Mouse (Mus musculus): ENCODE results near the gene Wnt9b.
A peak's percentile ranks its signal among the peaks of the same experiment; 100 is the strongest.

The Wnt9b gene

DNA sequence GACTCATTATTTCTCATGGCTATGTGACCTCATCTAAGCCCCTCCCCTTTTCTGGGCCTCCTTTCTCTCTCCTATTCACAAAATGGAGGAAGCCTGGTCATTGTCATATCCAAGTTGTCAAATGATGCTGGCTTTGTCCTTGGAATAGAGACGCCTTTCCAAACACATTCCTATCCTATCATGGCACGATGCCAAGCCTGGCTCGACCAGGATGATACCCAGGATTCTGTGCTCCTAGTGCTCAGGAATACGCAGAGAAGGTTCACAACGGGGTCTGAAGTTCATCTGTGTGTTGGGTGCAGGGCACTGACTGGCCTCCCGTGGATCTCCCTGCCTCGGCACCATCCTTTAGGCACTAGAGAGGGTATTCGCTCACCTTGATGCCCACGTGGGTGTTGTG is 18.0 kb downstream of the Wnt9b start:
- DNase-seq (ENCODE audit: low spot score in 2 of 2), result no peak

DNA sequence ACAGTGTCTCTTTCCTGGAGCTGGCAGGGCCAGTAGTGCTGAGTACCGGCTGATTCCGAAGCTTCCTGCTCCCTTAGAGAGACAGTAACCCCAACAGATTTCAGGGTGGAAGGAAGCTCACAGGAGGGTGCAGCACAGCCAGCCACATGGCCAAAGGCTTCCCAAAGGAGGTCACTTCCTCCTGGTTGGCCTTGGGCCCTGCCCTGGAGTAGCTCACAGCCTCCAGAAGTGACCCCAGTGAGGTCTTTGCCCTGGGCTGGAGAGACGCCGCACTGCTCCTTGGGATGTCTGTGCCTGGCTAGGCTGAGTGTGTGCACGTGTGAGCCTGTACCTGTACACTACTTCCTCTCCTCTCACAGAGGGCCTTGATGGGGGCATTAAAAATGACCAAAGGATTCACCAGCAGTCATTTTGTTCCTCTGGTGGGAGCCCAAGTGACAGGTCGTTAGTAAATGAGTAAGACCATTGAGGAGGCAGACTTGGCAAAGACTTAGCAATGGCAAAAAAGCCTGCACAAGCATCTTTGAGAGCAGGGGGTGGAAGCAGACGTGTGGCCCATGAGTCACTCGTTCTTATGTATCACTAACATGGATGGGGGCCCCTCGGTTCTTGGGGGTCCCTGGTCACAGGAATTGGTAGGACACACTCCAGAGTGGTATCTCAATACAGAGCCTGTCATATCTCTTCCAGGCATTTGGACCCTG is 20.2 kb downstream of the Wnt9b start:
- no peak for DNase-seq (ENCODE audit: low spot score in 2 of 2)

DNA sequence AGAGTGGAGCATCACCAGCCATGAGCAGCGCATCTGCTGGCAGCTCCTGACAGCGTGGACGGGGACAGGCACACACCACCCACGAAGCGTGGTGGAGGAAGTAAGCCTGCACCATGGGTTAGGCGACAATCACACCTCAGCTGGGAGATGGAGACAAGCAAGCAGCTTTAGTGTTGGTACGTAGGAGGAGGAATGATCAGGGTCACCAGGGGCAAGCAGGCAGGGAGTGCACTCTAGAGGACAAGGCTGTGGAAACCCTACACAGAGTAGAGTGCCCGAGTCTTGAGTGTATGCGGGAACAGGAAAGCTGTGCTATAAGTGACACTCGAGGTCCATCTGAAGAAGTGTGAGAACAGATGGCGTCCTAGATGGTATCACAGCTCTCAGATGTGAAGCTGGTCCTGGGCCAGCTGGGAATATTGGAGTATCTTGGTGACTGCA is 25.3 kb downstream of the Wnt9b start:
- no peak for DNase-seq (ENCODE audit: low spot score in 2 of 2)

DNA sequence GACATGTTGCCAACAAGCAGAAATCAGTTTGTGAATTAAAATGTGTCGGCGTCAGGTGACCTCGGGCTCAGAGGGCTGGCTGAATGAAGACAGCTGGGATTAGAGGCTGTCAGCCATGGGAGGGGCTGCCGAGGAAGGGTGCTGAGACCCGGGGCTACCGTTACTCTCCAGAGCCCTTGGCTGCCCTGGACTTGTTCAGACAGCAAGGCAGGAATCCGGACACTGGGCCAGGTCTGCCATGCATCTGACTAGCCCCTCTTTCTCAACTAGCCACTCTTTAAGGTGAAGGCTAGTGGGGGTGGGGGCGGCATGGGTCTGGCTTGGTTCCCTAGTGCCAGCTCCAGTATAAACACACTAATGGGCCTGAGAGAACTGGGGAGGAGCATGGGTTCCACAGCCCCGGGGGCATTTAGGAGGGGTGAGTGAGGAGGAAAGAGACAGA is 27.6 kb downstream of the Wnt9b start:
- DNase-seq (ENCODE audit: low spot score in 2 of 2), result no peak

DNA sequence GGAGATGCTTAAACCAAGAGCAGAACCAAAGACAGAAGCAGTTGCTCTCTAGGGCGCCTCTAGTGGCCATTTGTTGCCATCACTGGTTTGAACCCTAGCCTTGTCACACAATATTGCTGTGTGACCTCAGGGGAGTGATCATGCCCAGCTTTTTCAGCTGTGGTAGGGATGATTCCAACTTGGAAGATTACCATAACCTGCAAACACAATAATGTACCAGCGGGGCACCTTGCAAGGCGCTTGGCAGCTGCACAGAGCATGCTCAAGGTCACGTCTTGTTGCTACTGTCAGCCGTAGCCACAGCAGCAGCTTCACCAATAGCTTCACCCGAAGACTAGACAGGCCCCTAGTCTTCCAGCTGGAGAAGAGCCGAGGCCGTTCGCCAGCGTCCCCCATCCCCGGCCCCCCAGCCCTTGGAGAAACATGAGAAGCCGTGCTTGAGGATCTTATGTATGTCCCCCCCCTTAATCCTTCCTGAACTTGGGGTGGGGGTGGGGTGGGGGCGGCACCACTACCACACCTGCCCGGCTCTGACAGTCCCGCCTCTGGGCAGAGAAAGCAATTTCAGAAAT is 28.1 kb downstream of the Wnt9b start:
- no peak for DNase-seq (ENCODE audit: low spot score in 2 of 2)

DNA sequence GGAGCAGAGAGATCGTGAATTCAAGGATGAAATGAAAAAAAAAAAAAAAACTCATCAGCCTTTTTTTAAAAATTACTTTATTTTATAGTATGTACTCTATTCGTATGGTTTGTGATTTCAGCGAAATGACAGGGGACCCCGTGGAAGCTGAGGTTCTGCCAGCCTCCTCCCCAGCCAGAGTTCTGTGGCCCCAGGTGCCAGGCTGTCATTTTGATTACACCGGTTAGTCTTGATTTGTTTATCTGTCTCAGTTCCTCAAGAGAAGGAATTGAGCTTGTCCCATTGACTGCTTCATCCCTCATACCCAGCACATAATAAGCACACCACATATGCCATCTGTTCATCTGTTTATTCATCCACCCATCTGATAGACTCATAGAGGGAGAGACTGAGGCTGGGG is 30.2 kb downstream of the Wnt9b start:
- DNase-seq (ENCODE audit: low spot score in 2 of 2), result no peak

DNA sequence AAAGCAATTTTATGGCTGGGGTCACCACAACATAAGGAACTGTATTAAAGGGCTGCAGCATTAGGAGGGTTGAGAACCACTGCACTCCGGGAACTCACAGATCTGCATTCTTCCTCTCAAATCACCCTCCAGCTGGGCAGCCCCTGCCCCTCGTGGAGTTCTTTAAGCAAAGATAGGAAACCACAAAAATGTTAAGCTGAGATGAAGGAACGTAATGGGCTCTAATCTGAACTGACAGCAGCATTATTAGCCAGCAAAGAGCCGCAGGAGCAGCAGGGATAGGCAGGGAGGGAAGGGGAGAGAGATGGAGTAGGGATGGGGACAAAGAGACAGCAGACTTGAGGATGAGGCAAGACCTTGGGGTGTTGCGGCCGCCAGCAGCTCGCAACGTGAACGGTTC is 32.6 kb downstream of the Wnt9b start:
- DNase-seq (ENCODE audit: low spot score in 2 of 2), result no peak

DNA sequence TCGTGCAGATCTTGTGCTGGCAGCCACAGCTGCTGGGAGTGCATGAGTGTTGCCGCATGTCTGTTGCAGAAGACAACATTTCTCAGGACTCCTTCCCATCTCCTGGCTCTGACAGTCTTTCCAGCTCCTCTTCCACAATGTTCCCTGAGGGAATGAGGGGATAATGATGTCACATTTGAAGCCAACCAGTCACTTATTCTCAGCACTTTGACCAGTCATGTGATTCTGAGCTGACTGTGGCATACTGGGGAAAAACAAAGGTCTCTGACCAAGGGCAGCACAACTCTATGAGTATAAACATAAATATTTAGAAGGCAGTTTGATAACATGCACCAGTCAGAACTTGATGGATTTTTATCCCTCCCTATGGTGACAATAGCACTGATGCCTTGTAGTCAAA is 35.5 kb downstream of the Wnt9b start:
- no peak for DNase-seq (ENCODE audit: low spot score in 2 of 2)

DNA sequence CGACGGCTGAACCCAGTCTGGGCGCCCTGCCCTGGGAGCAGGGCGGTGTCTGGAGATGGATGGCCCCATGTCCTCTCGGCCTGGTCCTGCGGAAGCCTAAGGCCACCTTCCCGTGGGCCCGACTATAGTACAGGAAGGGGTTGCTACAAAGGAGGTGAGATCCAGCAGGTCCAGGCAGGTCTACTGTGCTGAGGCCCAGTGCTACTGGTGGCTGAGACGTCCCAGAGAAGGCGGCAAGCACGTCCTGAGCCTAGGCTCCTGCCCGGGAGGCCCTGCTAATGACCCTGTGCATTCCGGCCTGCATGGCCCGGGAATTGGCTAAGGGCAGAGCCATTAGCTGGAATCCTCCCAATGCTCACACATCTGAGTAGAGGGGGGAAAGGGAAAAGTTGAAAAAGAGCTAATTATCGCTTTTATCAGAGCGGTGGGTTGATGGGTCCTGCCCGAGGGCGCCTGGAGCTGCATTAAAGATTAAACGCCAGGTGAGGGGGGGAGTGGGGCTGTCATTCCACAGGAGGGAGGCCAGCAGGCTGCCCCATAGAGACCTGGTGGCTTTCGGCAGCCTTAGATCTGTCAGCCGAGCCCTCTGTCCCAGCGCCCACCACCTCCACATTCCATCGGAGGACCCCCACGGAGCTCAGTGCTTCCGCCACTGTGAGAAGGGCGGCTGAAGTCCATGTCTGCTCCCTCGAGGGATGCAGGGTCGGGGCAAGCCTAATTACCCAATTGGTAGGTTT is 37.6 kb downstream of the Wnt9b start:
- no peak for DNase-seq (ENCODE audit: low spot score in 2 of 2)

DNA sequence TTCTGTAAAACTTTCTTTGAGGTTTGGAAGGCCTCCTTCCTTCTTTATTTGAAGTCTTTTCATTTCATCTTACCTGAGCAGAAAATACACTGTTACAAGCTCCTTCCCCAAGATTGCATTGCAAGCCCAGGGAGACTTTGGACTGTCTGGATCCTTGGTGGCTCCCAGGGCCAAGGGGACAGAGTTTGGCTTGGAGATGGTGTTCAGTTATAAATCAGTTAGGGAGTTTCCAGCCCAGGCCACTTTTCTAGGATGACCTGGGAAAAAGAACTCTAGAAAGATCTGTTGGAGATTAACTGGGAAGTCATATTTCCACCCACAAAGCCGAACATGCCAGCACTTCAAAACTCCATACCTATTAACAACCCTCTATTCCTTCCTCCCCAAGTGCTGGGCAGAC is 39.6 kb downstream of the Wnt9b start:
- DNase-seq (ENCODE audit: low spot score in 2 of 2), result no peak

DNA sequence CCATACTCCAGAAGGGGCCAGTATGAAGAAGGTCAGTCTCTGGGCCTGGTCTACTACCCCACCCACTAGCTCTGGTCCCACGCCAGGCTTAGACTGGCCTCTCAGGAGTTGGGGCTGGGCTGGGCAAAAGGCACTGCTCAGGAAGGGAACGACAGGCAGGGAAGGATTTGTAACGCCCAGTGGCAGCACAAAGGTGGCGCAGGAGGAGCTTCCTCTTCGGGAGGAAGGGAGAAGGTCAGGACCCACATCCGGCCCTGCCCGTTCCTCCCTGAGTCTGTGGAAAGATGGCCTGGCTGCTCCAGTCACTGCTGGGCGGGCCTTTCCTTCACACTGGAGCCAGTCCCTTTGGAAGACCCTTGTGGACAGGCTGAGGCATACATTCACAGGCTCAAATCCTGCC is 42.6 kb downstream of the Wnt9b start:
- no peak for DNase-seq (ENCODE audit: low spot score in 2 of 2)

DNA sequence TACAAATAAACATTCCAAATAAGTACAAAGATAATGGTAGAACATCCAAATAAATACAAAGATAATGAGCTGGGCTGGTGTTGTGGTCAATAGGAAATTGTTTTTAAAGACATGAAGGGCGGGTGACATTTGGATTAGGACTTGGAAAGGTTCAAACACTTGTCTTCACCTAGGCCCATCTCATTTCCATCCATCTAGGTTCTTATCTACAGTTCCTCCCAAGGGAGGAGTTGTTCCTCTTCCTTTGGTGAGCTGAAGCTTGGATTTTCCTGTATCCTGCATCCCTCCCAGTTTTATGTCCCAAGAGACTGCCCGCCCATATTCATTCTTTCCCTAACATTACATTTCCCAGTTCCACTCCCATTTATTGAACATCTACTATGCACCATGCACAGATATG is 51.4 kb downstream of the Wnt9b start:
- no peak for DNase-seq (ENCODE audit: low spot score in 2 of 2)

DNA sequence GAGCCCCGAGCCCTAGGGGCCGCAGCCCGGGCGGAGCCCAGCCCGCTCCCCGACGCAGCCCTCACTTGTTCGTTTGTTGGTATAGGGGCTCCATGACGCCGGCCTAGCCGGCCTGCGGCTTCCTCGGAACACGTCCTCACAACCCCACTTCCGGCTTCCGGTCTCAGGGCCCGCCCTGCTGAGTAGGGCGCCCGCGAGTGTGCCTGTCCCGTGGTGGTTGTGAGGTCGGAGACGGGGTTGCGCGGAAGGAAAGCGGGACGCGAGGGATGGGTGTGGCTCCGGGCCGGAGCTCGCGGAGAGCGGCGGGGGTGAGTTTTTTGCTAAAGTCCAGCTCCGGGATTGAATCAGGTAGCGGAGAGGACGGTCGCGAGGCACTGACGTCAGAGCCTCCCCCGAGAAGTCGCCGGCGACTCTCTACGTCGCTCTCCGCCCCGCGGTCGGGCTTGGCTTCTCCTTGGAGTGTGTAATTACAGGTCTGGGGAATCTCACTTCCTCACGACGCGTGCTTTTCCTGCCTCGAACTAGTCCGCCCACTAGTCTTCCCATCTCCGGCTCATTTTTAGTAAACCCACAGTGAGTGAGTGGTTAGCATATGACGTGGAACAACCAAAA is 52.0 kb downstream of the Wnt9b start, which contains the start of gene Gosr2:
Gosr2 (minus strand) TSS at position 334 of the 612 bp plus-strand sequence.
- peak; percentile 84 to 86 for DNase-seq (ENCODE audit: low spot score in 2 of 2)

DNA sequence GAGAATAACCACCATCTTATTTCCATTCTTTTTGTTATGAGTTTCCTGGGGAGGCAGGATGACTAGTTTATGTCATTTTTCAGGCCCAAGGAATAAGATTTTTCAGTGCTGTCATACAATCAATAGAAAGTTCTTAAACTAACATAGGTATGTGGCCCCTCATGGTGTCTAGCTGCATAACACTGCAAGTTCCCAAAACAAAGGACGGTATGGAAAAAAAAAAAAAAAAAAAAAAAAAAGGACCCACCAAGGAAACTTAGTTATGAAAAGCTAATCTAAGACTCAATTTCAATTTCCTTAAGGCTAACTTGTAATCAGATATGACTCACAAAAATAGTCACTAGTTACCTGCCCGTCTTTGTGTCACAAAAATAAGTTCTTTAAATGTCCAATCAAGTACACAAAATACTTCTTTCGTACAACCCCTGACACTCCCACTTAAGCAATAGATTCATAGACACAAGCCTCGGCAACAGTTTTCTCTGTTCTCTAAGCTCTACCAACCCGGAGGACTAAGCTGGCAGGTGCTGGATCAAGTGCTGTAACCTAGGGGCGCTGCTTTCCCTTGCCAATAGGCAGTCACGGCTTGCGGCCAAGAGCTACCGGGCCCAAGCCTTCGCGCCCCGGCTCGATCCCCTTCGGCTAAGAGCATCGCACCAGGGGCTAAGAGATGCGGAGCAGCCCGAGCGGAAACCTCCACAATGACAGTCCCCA is 52.6 kb downstream of the Wnt9b start:
- DNase-seq (ENCODE audit: low spot score in 2 of 2), result no peak

DNA sequence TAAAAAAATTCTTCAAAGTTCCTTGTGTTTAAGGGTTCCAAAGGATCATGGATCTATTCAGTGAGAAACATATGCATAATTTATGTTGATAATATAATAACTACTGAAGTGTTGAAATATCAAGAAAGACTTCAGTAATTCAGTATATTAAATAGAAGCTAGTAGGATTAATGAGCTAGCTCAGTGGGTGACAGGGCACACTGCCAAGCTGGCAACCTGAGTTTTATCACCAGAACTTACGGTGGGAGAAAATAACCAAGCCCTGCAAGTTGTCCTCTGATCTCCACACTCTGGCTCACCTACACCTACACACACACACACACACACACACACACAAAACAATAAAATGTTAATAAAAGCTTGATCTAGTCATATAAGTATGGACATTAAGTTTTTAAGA is 56.4 kb downstream of the Wnt9b start:
- DNase-seq (ENCODE audit: low spot score in 2 of 2), result no peak

DNA sequence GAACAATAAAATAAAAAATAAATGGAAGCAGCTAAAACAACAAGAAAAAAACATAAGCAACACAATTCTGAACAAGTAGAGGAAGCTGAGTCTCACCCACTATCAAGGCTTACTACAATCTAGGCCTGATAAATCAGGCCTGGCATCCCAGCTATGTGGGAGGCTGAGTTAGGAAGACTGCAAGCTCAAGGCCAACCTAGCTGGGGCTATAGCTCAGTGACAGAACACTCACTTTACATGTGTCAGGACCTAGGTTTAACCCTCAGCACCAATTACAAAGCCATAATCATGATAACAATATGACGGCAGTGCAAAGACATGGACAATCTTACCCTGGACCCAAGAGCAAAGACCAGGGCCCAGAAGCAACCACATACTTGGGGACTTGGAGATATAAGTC is 58.6 kb downstream of the Wnt9b start:
- no peak for DNase-seq (ENCODE audit: low spot score in 2 of 2)

DNA sequence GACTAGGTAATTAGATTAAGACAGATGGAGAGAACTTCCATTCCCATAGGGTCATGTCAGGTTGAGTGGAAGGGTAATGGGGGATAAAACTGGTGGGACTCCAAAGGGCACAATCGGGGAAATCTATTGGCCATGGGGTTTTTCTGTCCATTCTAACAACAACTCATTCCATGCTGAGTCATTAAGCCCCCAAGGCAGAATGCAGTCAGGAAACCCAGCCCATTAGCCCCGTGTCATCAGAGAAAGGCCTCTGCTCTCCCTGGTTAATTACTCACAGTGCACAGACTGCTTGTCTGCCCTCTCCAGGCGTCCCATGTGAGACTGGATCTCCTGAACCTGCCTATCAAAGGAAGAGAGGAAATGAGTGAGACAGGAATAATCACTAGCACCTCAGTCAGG is 60.6 kb downstream of the Wnt9b start:
- no peak for DNase-seq (ENCODE audit: low spot score in 2 of 2)

DNA sequence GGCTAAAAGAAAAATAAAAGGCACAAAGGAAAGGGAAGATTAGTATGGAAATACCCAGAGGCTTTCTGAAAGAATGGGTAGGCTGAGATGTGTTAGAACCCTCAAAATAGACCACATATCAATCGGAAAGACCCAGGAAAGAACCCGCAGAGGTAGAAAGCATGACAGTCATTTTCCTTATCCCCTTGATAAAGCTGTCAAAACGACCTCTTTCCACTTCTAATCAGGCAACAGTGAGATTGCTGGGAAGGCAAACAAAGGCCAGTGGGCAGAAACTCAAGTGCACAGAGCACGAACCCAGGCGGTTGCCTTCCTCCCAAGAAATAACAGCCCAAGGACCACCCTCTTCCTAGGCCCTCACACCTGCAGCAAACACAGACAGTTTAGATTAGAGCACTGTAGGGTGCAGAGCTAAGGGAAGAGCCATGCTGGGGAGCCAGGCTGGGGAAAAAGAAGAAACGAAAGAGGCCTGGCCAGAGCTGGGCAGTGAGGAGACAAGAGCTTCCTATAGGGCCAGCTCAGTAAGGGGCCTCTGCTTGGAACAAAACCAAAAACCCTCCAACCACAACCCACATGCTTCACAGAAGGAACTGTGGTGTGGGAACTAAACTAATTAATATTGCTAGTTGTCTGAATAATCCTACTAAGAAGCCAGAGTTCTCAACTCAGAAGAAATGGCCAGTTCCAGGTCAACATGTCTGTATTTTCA is 61.2 kb downstream of the Wnt9b start:
- DNase-seq (ENCODE audit: low spot score in 2 of 2), result no peak

DNA sequence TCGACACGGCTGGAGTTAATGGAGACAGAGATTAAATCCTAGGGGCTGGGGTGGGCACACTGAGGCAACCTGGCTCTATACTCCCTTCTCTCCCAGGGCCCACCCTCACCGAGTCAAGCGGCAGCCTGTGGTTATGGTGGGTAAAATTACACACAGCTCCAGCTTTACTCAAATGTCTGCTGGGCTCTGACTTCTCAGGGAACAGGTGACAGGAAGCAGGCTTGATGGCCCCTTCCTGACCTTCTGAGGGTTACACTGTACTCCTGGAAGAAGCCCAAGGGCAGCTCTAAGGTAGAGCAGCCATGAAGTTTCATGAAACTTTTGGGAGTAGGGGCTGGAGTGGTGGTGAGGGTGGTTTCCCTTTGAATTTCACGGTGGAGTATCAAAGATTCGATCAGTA is 62.9 kb downstream of the Wnt9b start:
- no peak for DNase-seq (ENCODE audit: low spot score in 2 of 2)

DNA sequence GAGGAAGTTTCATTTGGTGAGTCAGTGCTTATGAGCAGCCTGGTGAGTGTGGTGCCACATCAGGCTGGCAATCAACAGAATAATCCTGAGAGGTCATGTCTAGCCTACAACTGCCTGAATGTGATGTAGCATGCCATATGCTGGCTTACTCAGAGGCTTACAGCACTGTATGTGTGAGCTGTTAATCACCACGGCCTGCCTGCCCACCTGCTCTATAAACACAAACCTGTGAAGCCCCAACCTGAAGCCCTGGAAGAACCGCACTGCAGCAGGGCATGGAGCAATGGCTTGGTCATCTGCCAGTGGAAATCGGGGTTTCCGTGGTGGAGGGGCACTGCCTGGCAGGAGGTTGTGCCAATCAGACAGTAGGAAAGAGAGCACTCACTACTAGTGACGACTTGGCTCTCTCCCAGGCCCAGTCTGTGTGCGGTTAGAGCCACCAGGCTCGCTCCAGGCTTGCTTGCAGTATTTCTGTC is 64.3 kb downstream of the Wnt9b start:
- no peak for DNase-seq (ENCODE audit: low spot score in 2 of 2)

DNA sequence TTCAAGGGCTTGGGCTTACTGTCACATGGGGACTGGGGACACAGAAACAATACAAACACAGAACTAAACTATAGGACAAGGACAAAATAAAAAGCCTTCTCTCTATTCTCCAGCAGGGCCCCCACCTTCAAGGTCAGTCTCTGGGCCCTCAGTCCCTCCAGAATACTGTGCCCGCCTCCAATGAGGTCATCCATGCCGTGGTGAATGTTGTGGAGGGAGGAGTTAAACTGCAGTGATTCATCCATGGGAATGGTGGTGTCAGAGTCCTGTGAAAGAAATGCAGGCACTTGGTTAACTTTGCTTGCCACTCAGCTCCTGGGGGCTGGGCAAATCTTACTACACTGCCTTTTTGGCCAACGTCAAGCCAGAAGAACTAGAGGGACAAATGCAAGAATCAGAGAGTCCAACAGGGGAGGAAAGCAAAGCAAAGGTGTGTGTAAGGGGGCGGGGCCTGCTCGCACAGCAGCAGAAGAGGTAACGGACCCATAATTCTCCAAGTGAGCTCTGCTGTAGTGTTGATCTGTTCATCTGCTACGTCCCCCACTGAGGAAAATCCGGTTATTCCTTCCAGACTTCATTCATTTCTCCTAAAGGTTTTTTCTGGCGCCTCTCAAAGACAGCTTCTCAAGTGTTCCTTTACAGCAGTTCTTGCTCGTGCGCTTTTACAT is 65.8 kb downstream of the Wnt9b start:
- no peak for DNase-seq (ENCODE audit: low spot score in 2 of 2)
